Comparison of ENCODE assay signal across 11 mouse cellular contexts in the genomic region with DNA sequence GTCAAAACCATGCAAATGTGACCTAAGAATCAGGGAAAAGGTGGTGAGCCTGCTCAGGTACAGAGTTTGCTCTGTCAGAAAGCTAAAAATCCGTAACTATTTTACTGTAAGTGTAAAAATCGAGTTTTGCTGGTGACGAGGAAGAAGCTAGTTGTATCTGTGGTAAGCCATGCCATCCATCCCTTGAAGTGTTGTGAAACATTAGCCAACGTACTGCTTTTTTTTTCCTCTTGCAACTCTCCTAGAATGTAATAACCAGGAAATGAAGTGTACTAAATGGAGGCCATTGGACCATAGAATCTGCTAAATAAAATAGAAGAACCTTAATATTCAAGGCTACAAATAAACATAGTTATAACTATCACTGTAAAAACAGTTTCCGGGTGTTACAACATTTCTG. TPM values are rescaled to one million over a fixed set of nuclear protein-coding genes. Genes with fewer than 3 reads are reported as not detected.
"Had no signal": no experiment of that assay in that cellular context is flagged by ENCODE, and none has a peak within 500 bp of the region (broad histone marks: within the 10 kb centered on the region; RNA-seq: fewer than 3 reads in every experiment).

No protein-coding gene starts in this region.

- DNase-seq: lung, adult 18-20 months; lung, embryonic 14.5 days; lung, postnatal 14 days; lung, postnatal 36 days; right cerebral cortex, postnatal 14 days; thymus, adult 2 months; thymus, postnatal 25 days had no signal

- ATAC-seq: midbrain, embryonic 13.5 days; midbrain, embryonic 15.5 days had no signal

RNA-seq across cellular contexts. Expression of a gene that starts 41.5 kb away (rescaled TPM):
- total RNA-seq: monocyte, adult 5-6 weeks; neutrophil, adult 5-6 weeks had no signal
